Mouse (Mus musculus): ENCODE data around the gene E2f3. TPM values are rescaled to one million over a fixed set of nuclear protein-coding genes. Genes with fewer than 3 reads are reported as not detected.
A peak's percentile ranks its signal among the peaks of the same experiment; 100 is the strongest.

Gene E2f3
- polyA plus RNA-seq, 1 experiment, result 7.9 TPM

DNA sequence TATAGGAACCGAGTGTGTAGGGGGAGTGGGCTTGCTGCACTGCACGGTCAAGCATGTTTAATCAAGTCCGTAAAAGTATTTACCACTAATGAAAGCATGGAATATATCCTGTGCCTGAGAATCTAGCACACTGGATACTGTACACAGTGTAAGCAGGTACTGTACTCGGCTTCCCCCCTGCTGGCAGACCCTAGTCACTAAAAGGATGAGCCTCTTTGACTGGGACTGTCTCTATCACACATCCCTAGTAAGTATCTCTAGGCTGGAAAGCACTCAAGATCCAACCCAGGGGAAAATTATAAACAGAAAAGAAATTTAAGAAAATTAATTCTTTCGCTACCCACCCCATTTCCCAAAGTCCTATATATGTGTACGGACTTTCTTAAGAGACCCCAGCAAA lies 2.8 kb downstream of the E2f3 start:
- no peak for TF ChIP-seq POLR2A (IDR thresholded peaks at IDR 0.05; ENCODE audit: borderline replicate concordance, low read depth, low read length)
- no peak for TF ChIP-seq CTCF (IDR thresholded peaks at IDR 0.05; ENCODE audit: low read depth, low read length)
- Histone ChIP-seq H3K27ac (ENCODE audit: insufficient read depth, low read depth, low read length) (no peak overlapping the region), H3K4me1 (ENCODE audit: control insufficient read depth, insufficient read depth, low read length) (peaks cover 34% of the 10 kb centered on the region), H3K4me3 (ENCODE audit: insufficient read depth, low read length) (peak overlapping the region; percentile 95)

DNA sequence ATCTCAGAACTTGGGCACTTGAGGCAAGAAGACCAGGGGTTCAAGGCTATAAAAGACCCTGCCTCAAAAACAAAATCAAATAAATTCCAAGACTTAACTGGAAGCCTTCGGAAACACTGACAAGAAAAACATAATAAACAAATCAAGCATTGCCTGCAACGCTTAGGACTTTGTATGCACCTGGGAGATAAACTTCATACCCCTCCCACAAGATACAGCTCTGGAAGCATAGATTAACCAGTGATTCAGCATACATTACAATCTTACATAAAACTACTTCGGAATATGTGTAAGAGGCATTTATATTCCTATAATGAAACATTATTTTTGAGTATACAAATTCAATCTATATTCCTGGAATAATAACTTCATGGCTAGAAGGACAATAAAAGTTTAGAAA lies 3.5 kb downstream of the E2f3 start:
- TF ChIP-seq CTCF (IDR thresholded peaks at IDR 0.05; ENCODE audit: low read depth, low read length), result no peak
- no peak for TF ChIP-seq POLR2A (IDR thresholded peaks at IDR 0.05; ENCODE audit: borderline replicate concordance, low read depth, low read length)
- Histone ChIP-seq H3K4me3 (ENCODE audit: insufficient read depth, low read length) (no peak overlapping the region), H3K4me1 (ENCODE audit: control insufficient read depth, insufficient read depth, low read length) (peaks cover 39% of the 10 kb centered on the region), H3K27ac (ENCODE audit: insufficient read depth, low read depth, low read length) (no peak overlapping the region)

DNA sequence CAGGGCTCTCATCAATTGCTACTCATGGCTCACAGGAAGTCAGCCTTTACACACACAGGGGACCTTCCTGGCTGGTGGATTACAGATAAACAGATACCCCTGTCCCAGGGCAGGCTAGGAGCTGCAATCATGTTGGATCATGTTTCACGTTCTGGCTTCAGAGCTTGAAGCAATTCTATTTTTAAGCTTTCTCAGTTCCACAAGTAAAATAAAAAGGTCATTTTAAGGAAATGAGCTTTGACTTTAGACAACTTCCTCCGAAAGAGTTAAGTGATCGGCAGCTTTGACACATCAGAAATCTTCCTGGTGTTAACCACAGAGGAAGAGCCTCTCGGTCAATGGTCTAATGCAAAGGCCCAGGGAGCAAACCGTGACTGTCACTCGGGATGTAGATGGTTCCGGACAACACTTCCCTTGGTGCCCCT lies 6.7 kb downstream of the E2f3 start:
- peak overlapping the region; percentile 30 for H3K27ac ChIP-seq (ENCODE audit: insufficient read depth, low read depth, low read length)
- peaks cover 34% of the 10 kb centered on the region for H3K4me1 ChIP-seq (ENCODE audit: control insufficient read depth, insufficient read depth, low read length)
- TF ChIP-seq CTCF (IDR thresholded peaks at IDR 0.05; ENCODE audit: low read depth, low read length) (no peak), POLR2A (IDR thresholded peaks at IDR 0.05; ENCODE audit: borderline replicate concordance, low read depth, low read length) (no peak)
- H3K4me3 ChIP-seq (ENCODE audit: insufficient read depth, low read length), result peak overlapping the region; percentile 5; the same call in 1 of the 2 replicates

GRCm38 (mm10) chr13:29977358-29977757 lies 8.5 kb downstream of the E2f3 start:
- H3K4me1 ChIP-seq (ENCODE audit: control insufficient read depth, insufficient read depth, low read length), result peaks cover 34% of the 10 kb centered on the region
- TF ChIP-seq POLR2A (IDR thresholded peaks at IDR 0.05; ENCODE audit: borderline replicate concordance, low read depth, low read length) (no peak), CTCF (IDR thresholded peaks at IDR 0.05; ENCODE audit: low read depth, low read length) (no peak)
- no peak overlapping the region for H3K4me3 ChIP-seq (ENCODE audit: insufficient read depth, low read length)
- no peak overlapping the region for H3K27ac ChIP-seq (ENCODE audit: insufficient read depth, low read depth, low read length)

- TF ChIP-seq CTCF (IDR thresholded peaks at IDR 0.05; ENCODE audit: low read depth, low read length) (no peak), POLR2A (IDR thresholded peaks at IDR 0.05; ENCODE audit: borderline replicate concordance, low read depth, low read length) (no peak)
- Histone ChIP-seq H3K27ac (ENCODE audit: insufficient read depth, low read depth, low read length) (no peak overlapping the region), H3K4me3 (ENCODE audit: insufficient read depth, low read length) (no peak overlapping the region), H3K4me1 (ENCODE audit: control insufficient read depth, insufficient read depth, low read length) (peaks cover 15% of the 10 kb centered on the region)
These were observed 11.8 kb downstream of the E2f3 start for GRCm38 (mm10) chr13:29974066-29974465.

- H3K4me1 ChIP-seq (ENCODE audit: control insufficient read depth, insufficient read depth, low read length), result peaks cover 11% of the 10 kb centered on the region
- no peak for TF ChIP-seq POLR2A (IDR thresholded peaks at IDR 0.05; ENCODE audit: borderline replicate concordance, low read depth, low read length)
- no peak for TF ChIP-seq CTCF (IDR thresholded peaks at IDR 0.05; ENCODE audit: low read depth, low read length)
- no peak overlapping the region for H3K4me3 ChIP-seq (ENCODE audit: insufficient read depth, low read length)
- H3K27ac ChIP-seq (ENCODE audit: insufficient read depth, low read depth, low read length), result no peak overlapping the region
These were observed 12.3 kb downstream of the E2f3 start for GRCm38 (mm10) chr13:29973610-29974009.

DNA sequence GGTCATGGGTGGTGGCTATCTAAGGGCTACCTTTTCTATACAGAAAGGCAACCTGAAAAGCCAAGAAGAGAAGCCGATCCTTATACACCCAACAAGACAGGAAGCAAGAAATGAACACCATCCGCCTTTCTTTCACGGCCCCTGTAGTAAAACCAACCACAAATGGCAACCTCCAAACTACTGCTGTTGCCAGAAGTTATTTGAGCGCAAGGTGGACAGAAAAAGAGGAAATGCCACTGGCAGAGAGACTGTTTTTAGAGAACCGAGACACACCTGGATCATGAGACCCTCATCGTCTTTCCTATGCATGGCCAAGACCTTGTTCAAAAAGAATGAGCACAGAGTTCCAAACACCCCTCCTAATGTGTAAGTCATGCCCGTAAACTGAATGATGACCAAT lies 15.5 kb downstream of the E2f3 start:
- H3K27ac ChIP-seq (ENCODE audit: insufficient read depth, low read depth, low read length), result no peak overlapping the region
- TF ChIP-seq CTCF (IDR thresholded peaks at IDR 0.05; ENCODE audit: low read depth, low read length) (no peak), POLR2A (IDR thresholded peaks at IDR 0.05; ENCODE audit: borderline replicate concordance, low read depth, low read length) (no peak)
- H3K4me3 ChIP-seq (ENCODE audit: insufficient read depth, low read length), result no peak overlapping the region
- H3K4me1 ChIP-seq (ENCODE audit: control insufficient read depth, insufficient read depth, low read length), result peaks cover 7% of the 10 kb centered on the region

DNA sequence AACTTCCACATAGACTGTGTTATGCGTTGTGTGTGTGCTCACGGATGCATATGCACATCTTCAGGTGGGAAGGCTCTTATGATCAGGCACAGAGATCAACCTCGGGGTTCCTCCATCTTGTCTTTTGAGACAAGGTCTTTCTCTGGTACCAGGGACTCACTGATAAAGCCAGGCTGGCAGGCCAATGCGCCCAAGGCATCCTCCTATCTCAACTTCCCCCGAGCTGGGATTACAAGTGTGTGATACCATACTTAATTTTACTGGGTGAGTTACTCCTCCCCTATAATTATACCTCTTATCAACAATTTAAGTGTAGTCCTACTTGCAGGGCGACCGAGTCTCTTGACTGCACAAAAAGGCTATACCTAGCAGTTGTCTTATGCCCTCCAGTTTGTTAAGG lies 17.2 kb downstream of the E2f3 start:
- peaks cover 13% of the 10 kb centered on the region for H3K4me1 ChIP-seq (ENCODE audit: control insufficient read depth, insufficient read depth, low read length)
- no peak for TF ChIP-seq CTCF (IDR thresholded peaks at IDR 0.05; ENCODE audit: low read depth, low read length)
- no peak for TF ChIP-seq POLR2A (IDR thresholded peaks at IDR 0.05; ENCODE audit: borderline replicate concordance, low read depth, low read length)
- no peak overlapping the region for H3K4me3 ChIP-seq (ENCODE audit: insufficient read depth, low read length)

DNA sequence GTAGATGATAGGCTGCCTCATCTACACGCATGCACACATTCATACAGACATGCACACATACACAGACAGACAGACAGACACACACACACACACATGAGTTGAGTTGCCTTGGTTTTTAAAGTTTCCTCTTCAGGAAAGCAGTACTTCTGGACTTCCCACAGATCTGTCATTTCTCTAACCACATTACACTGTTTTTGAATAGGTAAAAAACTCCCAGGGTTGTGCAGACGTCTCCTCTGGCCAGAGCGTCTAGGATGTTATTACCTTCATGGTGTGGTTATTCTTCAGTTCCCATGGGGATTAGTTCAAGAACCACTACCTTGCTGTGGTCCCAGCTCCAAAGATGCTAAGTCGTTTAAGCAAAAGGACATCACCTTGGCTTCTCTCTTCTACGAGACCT lies 18.5 kb downstream of the E2f3 start:
- TF ChIP-seq POLR2A (IDR thresholded peaks at IDR 0.05; ENCODE audit: borderline replicate concordance, low read depth, low read length) (no peak), CTCF (IDR thresholded peaks at IDR 0.05; ENCODE audit: low read depth, low read length) (no peak)
- Histone ChIP-seq H3K4me3 (ENCODE audit: insufficient read depth, low read length) (no peak overlapping the region), H3K27ac (ENCODE audit: insufficient read depth, low read depth, low read length) (no peak overlapping the region), H3K4me1 (ENCODE audit: control insufficient read depth, insufficient read depth, low read length) (peaks cover 13% of the 10 kb centered on the region)

More for the DNA sequence above, 17.2 kb downstream of the E2f3 start:
- H3K27ac ChIP-seq (ENCODE audit: insufficient read depth, low read depth, low read length), result no peak overlapping the region

DNA sequence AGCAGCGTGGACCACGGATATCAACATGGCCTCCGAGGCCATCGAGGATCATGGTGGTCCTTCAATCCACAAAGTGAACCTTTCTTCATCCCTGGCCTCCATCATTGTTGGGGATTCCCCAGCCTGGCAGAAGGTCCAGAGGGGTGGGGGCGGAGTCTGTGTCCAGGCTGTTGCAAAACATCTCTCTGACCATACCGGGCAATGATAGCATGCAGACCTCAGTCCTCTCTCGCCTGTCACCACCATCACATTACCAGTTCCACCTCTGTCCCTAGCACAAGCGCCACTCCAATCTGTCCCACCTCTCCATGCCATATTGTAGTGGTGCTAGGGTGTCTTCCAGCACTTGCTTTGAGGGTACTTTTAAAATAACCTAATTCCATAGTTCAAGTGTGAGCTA lies 18.9 kb downstream of the E2f3 start:
- H3K4me3 ChIP-seq (ENCODE audit: insufficient read depth, low read length), result no peak overlapping the region
- peaks cover 13% of the 10 kb centered on the region for H3K4me1 ChIP-seq (ENCODE audit: control insufficient read depth, insufficient read depth, low read length)
- H3K27ac ChIP-seq (ENCODE audit: insufficient read depth, low read depth, low read length), result no peak overlapping the region
- TF ChIP-seq CTCF (IDR thresholded peaks at IDR 0.05; ENCODE audit: low read depth, low read length) (no peak), POLR2A (IDR thresholded peaks at IDR 0.05; ENCODE audit: borderline replicate concordance, low read depth, low read length) (no peak)

DNA sequence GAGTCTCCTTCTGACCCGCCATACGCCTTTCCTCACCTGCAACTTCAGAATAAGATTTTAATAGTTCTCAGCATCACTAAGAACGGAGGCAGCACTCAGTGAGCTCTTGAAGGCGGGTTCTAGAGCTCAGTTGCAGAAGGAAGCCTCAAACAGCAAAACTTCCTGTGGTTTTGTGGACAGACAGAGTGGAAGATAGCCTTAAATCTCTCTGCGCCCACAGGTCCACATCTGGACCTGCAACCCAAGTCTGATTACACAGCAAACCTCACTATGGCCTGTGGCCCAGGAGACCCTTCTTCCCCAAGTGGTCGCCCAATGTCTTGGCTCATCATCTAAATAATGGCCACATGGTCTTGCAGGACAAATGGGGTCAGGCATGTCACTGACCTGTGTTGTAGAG lies 21.8 kb downstream of the E2f3 start:
- no peak for TF ChIP-seq POLR2A (IDR thresholded peaks at IDR 0.05; ENCODE audit: borderline replicate concordance, low read depth, low read length)
- no peak for TF ChIP-seq CTCF (IDR thresholded peaks at IDR 0.05; ENCODE audit: low read depth, low read length)
- H3K27ac ChIP-seq (ENCODE audit: insufficient read depth, low read depth, low read length), result no peak overlapping the region
- no peak overlapping the region for H3K4me3 ChIP-seq (ENCODE audit: insufficient read depth, low read length)
- peaks cover 35% of the 10 kb centered on the region for H3K4me1 ChIP-seq (ENCODE audit: control insufficient read depth, insufficient read depth, low read length)

All from bone marrow macrophage, adult 2 months (primary cell).